Mouse (Mus musculus) spleen, adult 2 months (tissue): Measurements from ENCODE around the gene Lhfpl3.

Source experiments
- CTCF ChIP-seq: fragments of 200-500 bp; IDR thresholded peaks from 2 replicates; pipeline ENCODE4 v1.5.1; 2011; ENCODE audit warnings: mild to moderate bottlenecking, inconsistent platforms; ENCODE audit not compliant: insufficient read depth, insufficient read length, insufficient replicate concordance; ENCODE audit errors: extremely low read depth
- POLR2A ChIP-seq: fragments of 200-500 bp; IDR thresholded peaks from 2 replicates; pipeline ENCODE4 v1.6.1; 2011; ENCODE audit warnings: low read depth, low read length, inconsistent platforms

- TF ChIP-seq CTCF (no peak), POLR2A (no peak)
Observed at GRCm38 (mm10) chr5:23219655-23220054, 473.8 kb downstream of the Lhfpl3 start.
